ENCODE assay signal across 16 mouse cellular contexts in genomic region chr8:35183423-35183822, GRCm38 (mm10).
"Had no signal": no experiment of that assay in that cellular context is flagged by ENCODE, and none has a peak within 500 bp of the region (broad histone marks: within the 10 kb centered on the region; RNA-seq: fewer than 3 reads in every experiment).

No protein-coding gene starts in this region.

- H3K9me3 ChIP-seq: liver, embryonic 13.5 days; stomach, embryonic 15.5 days had no signal

- H3K27me3 ChIP-seq: liver, embryonic 13.5 days; stomach, embryonic 15.5 days had no signal

- H3K4me2 ChIP-seq: liver, embryonic 13.5 days; midbrain, embryonic 11.5 days; stomach, embryonic 15.5 days had no signal

- H3K27ac ChIP-seq: left cerebral cortex, adult 2 months; liver, embryonic 13.5 days; stomach, embryonic 15.5 days had no signal

- H3K36me3 ChIP-seq: liver, embryonic 13.5 days; stomach, embryonic 15.5 days had no signal

- H3K9ac ChIP-seq: liver, embryonic 13.5 days; stomach, embryonic 15.5 days had no signal

- DNase-seq: kidney, postnatal 10 days; kidney, postnatal 36 days; layer of hippocampus, postnatal 36 days; liver, embryonic 13.5 days; lung, adult 2 months; lung, postnatal 14 days; lung, postnatal 4 days; midbrain, embryonic 14.5 days; right cerebral cortex, postnatal 25 days; spleen, adult 18-20 months; thymus, adult 2 months; thymus, postnatal 14 days; thymus, postnatal 4 days had no signal

- H3K4me1 ChIP-seq: liver, embryonic 13.5 days; stomach, embryonic 15.5 days had no signal

- H3K4me3 ChIP-seq: left cerebral cortex, adult 2 months; liver, embryonic 13.5 days; stomach, embryonic 15.5 days had no signal
